Mouse (Mus musculus): ENCODE data around the gene Lnx1. TPM values are rescaled to one million over a fixed set of nuclear protein-coding genes. Genes with fewer than 3 reads are reported as not detected.
A peak's percentile ranks its signal among the peaks of the same experiment; 100 is the strongest.

Gene Lnx1
- total and polyA plus RNA-seq, 3 experiments = 9.8 to 13.8 (median 12.2) TPM

- DNase-seq = no peak
- Histone ChIP-seq H3K9ac (ENCODE audit: low read depth, low read length) (no peak overlapping the region), H3K79me2 (replicated peaks; ENCODE audit: control insufficient read depth, insufficient read depth, low read length) (no peaks in the 10 kb centered on the region), H3K4me1 (ENCODE audit: control insufficient read depth, insufficient read depth, low read length) (peaks cover 12% of the 10 kb centered on the region), H3K36me3 (ENCODE audit: control insufficient read depth, insufficient read depth, low read length) (peaks cover 18% of the 10 kb centered on the region), H3K27ac (no peak overlapping the region), H3K27me3 (ENCODE audit: control insufficient read depth, insufficient read depth, low read length) (no peaks in the 10 kb centered on the region), H3K4me3 (no peak overlapping the region)
- no peak for TF ChIP-seq CTCF (IDR thresholded peaks at IDR 0.05)
- TF ChIP-seq EP300 (IDR thresholded peaks at IDR 0.05; ENCODE audit: insufficient read depth, low read depth, low read length) = no peak
- no peak for TF ChIP-seq POLR2A (IDR thresholded peaks at IDR 0.05; ENCODE audit: insufficient read depth, low read depth, low read length)
- 68% methylated on average over 3 of the region's 3 CpGs for WGBS
- intact Hi-C loops (cut with DNase I) = no loop called here
Measured at GRCm38 (mm10) chr5:74670877-74671276, 31.8 kb downstream of the Lnx1 start.

- peak in 1 of 2 experiments; percentile 39 for DNase-seq
Measured at GRCm38 (mm10) chr5:74669925-74670324, 32.8 kb downstream of the Lnx1 start.

GRCm38 (mm10) chr5:74668956-74669355 lies 33.8 kb downstream of the Lnx1 start:
- DNase-seq = no peak
- peak overlapping the region; percentile 75 for H3K27ac ChIP-seq
- 56% methylated on average over 6 of the region's 6 CpGs for WGBS
- H3K36me3 ChIP-seq (ENCODE audit: control insufficient read depth, insufficient read depth, low read length) = peaks cover 8% of the 10 kb centered on the region
- H3K27me3 ChIP-seq (ENCODE audit: control insufficient read depth, insufficient read depth, low read length) = no peaks in the 10 kb centered on the region
- intact Hi-C loops (cut with DNase I) = no loop called here
- H3K4me3 ChIP-seq = no peak overlapping the region
- peaks cover 11% of the 10 kb centered on the region for H3K4me1 ChIP-seq (ENCODE audit: control insufficient read depth, insufficient read depth, low read length)
- no peak overlapping the region for H3K9ac ChIP-seq (ENCODE audit: low read depth, low read length)
- no peaks in the 10 kb centered on the region for H3K79me2 ChIP-seq (replicated peaks; ENCODE audit: control insufficient read depth, insufficient read depth, low read length)
- no peak for TF ChIP-seq EP300 (IDR thresholded peaks at IDR 0.05; ENCODE audit: insufficient read depth, low read depth, low read length)
- no peak for TF ChIP-seq POLR2A (IDR thresholded peaks at IDR 0.05; ENCODE audit: insufficient read depth, low read depth, low read length)
- no peak for TF ChIP-seq CTCF (IDR thresholded peaks at IDR 0.05)

More at GRCm38 (mm10) chr5:74669925-74670324, 32.8 kb downstream of the Lnx1 start:
- H3K4me1 ChIP-seq (ENCODE audit: control insufficient read depth, insufficient read depth, low read length) = peaks cover 11% of the 10 kb centered on the region
- intact Hi-C loops (cut with DNase I) = no loop called here
- no peaks in the 10 kb centered on the region for H3K27me3 ChIP-seq (ENCODE audit: control insufficient read depth, insufficient read depth, low read length)
- H3K79me2 ChIP-seq (replicated peaks; ENCODE audit: control insufficient read depth, insufficient read depth, low read length) = no peaks in the 10 kb centered on the region
- 35% methylated on average over 6 of the region's 6 CpGs for WGBS
- no peak overlapping the region for H3K4me3 ChIP-seq
- TF ChIP-seq CTCF (IDR thresholded peaks at IDR 0.05) (no peak), POLR2A (IDR thresholded peaks at IDR 0.05; ENCODE audit: insufficient read depth, low read depth, low read length) (no peak), EP300 (IDR thresholded peaks at IDR 0.05; ENCODE audit: insufficient read depth, low read depth, low read length) (peak; percentile 80)
- H3K36me3 ChIP-seq (ENCODE audit: control insufficient read depth, insufficient read depth, low read length) = peaks cover 9% of the 10 kb centered on the region
- H3K9ac ChIP-seq (ENCODE audit: low read depth, low read length) = no peak overlapping the region
- peak overlapping the region; percentile 75 for H3K27ac ChIP-seq

GRCm38 (mm10) chr5:74662618-74663017 lies 40.1 kb downstream of the Lnx1 start:
- intact Hi-C loops (cut with DNase I) = no loop called here
- no peak overlapping the region for H3K4me3 ChIP-seq
- peaks cover 9% of the 10 kb centered on the region for H3K36me3 ChIP-seq (ENCODE audit: control insufficient read depth, insufficient read depth, low read length)
- H3K9ac ChIP-seq (ENCODE audit: low read depth, low read length) = no peak overlapping the region
- no peak overlapping the region; the same call in 1 of the 2 replicates for H3K27ac ChIP-seq
- no peak for DNase-seq
- no peaks in the 10 kb centered on the region for H3K79me2 ChIP-seq (replicated peaks; ENCODE audit: control insufficient read depth, insufficient read depth, low read length)
- H3K27me3 ChIP-seq (ENCODE audit: control insufficient read depth, insufficient read depth, low read length) = no peaks in the 10 kb centered on the region
- H3K4me1 ChIP-seq (ENCODE audit: control insufficient read depth, insufficient read depth, low read length) = peaks cover 3% of the 10 kb centered on the region
- TF ChIP-seq CTCF (IDR thresholded peaks at IDR 0.05) = no peak
- TF ChIP-seq EP300 (IDR thresholded peaks at IDR 0.05; ENCODE audit: insufficient read depth, low read depth, low read length) = no peak
- no peak for TF ChIP-seq POLR2A (IDR thresholded peaks at IDR 0.05; ENCODE audit: insufficient read depth, low read depth, low read length)
- WGBS = 32% methylated on average over 1 of the region's 1 CpGs

- Histone ChIP-seq H3K4me3 (no peak overlapping the region), H3K79me2 (replicated peaks; ENCODE audit: control insufficient read depth, insufficient read depth, low read length) (no peaks in the 10 kb centered on the region), H3K27me3 (ENCODE audit: control insufficient read depth, insufficient read depth, low read length) (no peaks in the 10 kb centered on the region), H3K4me1 (ENCODE audit: control insufficient read depth, insufficient read depth, low read length) (peaks cover 3% of the 10 kb centered on the region), H3K9ac (ENCODE audit: low read depth, low read length) (no peak overlapping the region), H3K27ac (peak overlapping the region; percentile 38), H3K36me3 (ENCODE audit: control insufficient read depth, insufficient read depth, low read length) (peaks cover 9% of the 10 kb centered on the region)
- DNase-seq = no peak
- 72% methylated on average over 4 of the region's 4 CpGs for WGBS
- TF ChIP-seq CTCF (IDR thresholded peaks at IDR 0.05) = no peak
- TF ChIP-seq POLR2A (IDR thresholded peaks at IDR 0.05; ENCODE audit: insufficient read depth, low read depth, low read length) = no peak
- no peak for TF ChIP-seq EP300 (IDR thresholded peaks at IDR 0.05; ENCODE audit: insufficient read depth, low read depth, low read length)
- intact Hi-C loops (cut with DNase I) = no loop called here
Measured at GRCm38 (mm10) chr5:74661734-74662560, 40.8 kb downstream of the Lnx1 start.

- no peaks in the 10 kb centered on the region for H3K79me2 ChIP-seq (replicated peaks; ENCODE audit: control insufficient read depth, insufficient read depth, low read length)
- peaks cover 4% of the 10 kb centered on the region for H3K4me1 ChIP-seq (ENCODE audit: control insufficient read depth, insufficient read depth, low read length)
- no peak overlapping the region for H3K27ac ChIP-seq
- WGBS = 89% methylated on average over 4 of the region's 4 CpGs
- intact Hi-C loops (cut with DNase I) = no loop called here
- TF ChIP-seq POLR2A (IDR thresholded peaks at IDR 0.05; ENCODE audit: insufficient read depth, low read depth, low read length) (no peak), CTCF (IDR thresholded peaks at IDR 0.05) (no peak), EP300 (IDR thresholded peaks at IDR 0.05; ENCODE audit: insufficient read depth, low read depth, low read length) (no peak)
- no peaks in the 10 kb centered on the region for H3K27me3 ChIP-seq (ENCODE audit: control insufficient read depth, insufficient read depth, low read length)
- no peak overlapping the region for H3K4me3 ChIP-seq
- DNase-seq = no peak
- H3K36me3 ChIP-seq (ENCODE audit: control insufficient read depth, insufficient read depth, low read length) = peaks cover 9% of the 10 kb centered on the region
- H3K9ac ChIP-seq (ENCODE audit: low read depth, low read length) = no peak overlapping the region
Measured at GRCm38 (mm10) chr5:74659856-74660255, 42.9 kb downstream of the Lnx1 start.

All from heart, adult 2 months (tissue).